Mouse (Mus musculus): Measurements from ENCODE around the gene Irf2. TPM values are rescaled to one million over a fixed set of nuclear protein-coding genes. Genes with fewer than 3 reads are reported as not detected.

The Irf2 gene
- polyA plus RNA-seq, 1 experiment from 2014 or later, result 9.2 TPM

DNA sequence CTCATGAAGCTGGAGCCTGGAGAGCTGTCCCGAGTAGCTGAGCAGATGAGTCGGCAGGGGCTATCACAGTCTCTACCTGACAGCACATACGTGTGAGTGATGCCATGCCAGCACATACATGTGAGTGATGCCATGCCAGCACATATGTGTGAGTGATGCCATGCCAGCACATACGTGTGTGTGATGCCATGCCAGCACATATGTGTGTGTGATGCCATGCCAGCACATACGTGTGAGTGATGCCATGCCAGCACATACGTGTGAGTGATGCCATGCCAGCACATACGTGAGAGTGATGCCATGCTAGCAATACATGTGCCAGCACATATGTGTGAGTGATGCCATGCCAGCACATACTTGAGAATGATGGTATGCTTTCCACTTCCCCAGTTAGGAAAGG, 18.6 kb downstream of the Irf2 start:
- H3K9me3 ChIP-seq (ENCODE audit: control insufficient read depth, low read length), result no peaks in the 10 kb centered on the region
- H3K9ac ChIP-seq (ENCODE audit: low read length), result no peak overlapping the region
- DNase-seq (ENCODE audit: low spot score, missing footprints) (no peak), ATAC-seq (ENCODE audit: low FRiP score) (no peak)
- WGBS, result 91% methylated on average over 7 of the region's 7 CpGs
- no peaks in the 10 kb centered on the region for H3K27me3 ChIP-seq (ENCODE audit: control insufficient read depth, insufficient read depth, low read length)
- no peak overlapping the region for H3K4me2 ChIP-seq
- H3K4me1 ChIP-seq (ENCODE audit: control insufficient read depth, insufficient read depth, low read length), result 0 out of 2 replicates have a peak, but pooled peaks cover 2% of the 10 kb centered on the region
- H3K27ac ChIP-seq (ENCODE audit: low read depth, low read length), result no peak overlapping the region
- no peaks in the 10 kb centered on the region for H3K36me3 ChIP-seq (ENCODE audit: control insufficient read depth, insufficient read depth, low read length)
- H3K4me3 ChIP-seq (ENCODE audit: low read depth, low read length), result no peak overlapping the region

- H3K4me2 ChIP-seq, result no peak overlapping the region
- 87% methylated on average over 2 of the region's 2 CpGs for WGBS
- H3K4me1 ChIP-seq (ENCODE audit: control insufficient read depth, insufficient read depth, low read length), result no peaks in the 10 kb centered on the region
- no peak overlapping the region for H3K4me3 ChIP-seq (ENCODE audit: low read depth, low read length)
- no peaks in the 10 kb centered on the region for H3K36me3 ChIP-seq (ENCODE audit: control insufficient read depth, insufficient read depth, low read length)
- no peaks in the 10 kb centered on the region for H3K27me3 ChIP-seq (ENCODE audit: control insufficient read depth, insufficient read depth, low read length)
- H3K9ac ChIP-seq (ENCODE audit: low read length), result no peak overlapping the region
- ATAC-seq (ENCODE audit: low FRiP score), result no peak
- no peaks in the 10 kb centered on the region for H3K9me3 ChIP-seq (ENCODE audit: control insufficient read depth, low read length)
- DNase-seq (ENCODE audit: low spot score, missing footprints), result no peak
- H3K27ac ChIP-seq (ENCODE audit: low read depth, low read length), result no peak overlapping the region
These were observed 19.1 kb downstream of the Irf2 start for GRCm38 (mm10) chr8:46758676-46759075.

GRCm38 (mm10) chr8:46759562-46759961, 20.0 kb downstream of the Irf2 start:
- H3K27ac ChIP-seq (ENCODE audit: low read depth, low read length), result no peak overlapping the region

GRCm38 (mm10) chr8:46760701-46761100, 21.2 kb downstream of the Irf2 start:
- no peaks in the 10 kb centered on the region for H3K36me3 ChIP-seq (ENCODE audit: control insufficient read depth, insufficient read depth, low read length)
- H3K9ac ChIP-seq (ENCODE audit: low read length), result no peak overlapping the region
- ATAC-seq (ENCODE audit: low FRiP score) (no peak), DNase-seq (ENCODE audit: low spot score, missing footprints) (no peak)
- no peaks in the 10 kb centered on the region for H3K27me3 ChIP-seq (ENCODE audit: control insufficient read depth, insufficient read depth, low read length)
- no peaks in the 10 kb centered on the region for H3K4me1 ChIP-seq (ENCODE audit: control insufficient read depth, insufficient read depth, low read length)
- no peak overlapping the region for H3K4me3 ChIP-seq (ENCODE audit: low read depth, low read length)
- WGBS, result 96% methylated on average over 7 of the region's 7 CpGs
- H3K4me2 ChIP-seq, result no peak overlapping the region
- no peak overlapping the region for H3K27ac ChIP-seq (ENCODE audit: low read depth, low read length)
- H3K9me3 ChIP-seq (ENCODE audit: control insufficient read depth, low read length), result no peaks in the 10 kb centered on the region

More at GRCm38 (mm10) chr8:46759562-46759961, 20.0 kb downstream of the Irf2 start:
- H3K9me3 ChIP-seq (ENCODE audit: control insufficient read depth, low read length), result no peaks in the 10 kb centered on the region
- 94% methylated on average over 7 of the region's 7 CpGs for WGBS
- no peak for ATAC-seq (ENCODE audit: low FRiP score)
- H3K9ac ChIP-seq (ENCODE audit: low read length), result no peak overlapping the region
- H3K4me2 ChIP-seq, result no peak overlapping the region
- no peaks in the 10 kb centered on the region for H3K4me1 ChIP-seq (ENCODE audit: control insufficient read depth, insufficient read depth, low read length)
- H3K27me3 ChIP-seq (ENCODE audit: control insufficient read depth, insufficient read depth, low read length), result no peaks in the 10 kb centered on the region
- no peaks in the 10 kb centered on the region for H3K36me3 ChIP-seq (ENCODE audit: control insufficient read depth, insufficient read depth, low read length)
- H3K4me3 ChIP-seq (ENCODE audit: low read depth, low read length), result no peak overlapping the region
- no peak for DNase-seq (ENCODE audit: low spot score, missing footprints)

DNA sequence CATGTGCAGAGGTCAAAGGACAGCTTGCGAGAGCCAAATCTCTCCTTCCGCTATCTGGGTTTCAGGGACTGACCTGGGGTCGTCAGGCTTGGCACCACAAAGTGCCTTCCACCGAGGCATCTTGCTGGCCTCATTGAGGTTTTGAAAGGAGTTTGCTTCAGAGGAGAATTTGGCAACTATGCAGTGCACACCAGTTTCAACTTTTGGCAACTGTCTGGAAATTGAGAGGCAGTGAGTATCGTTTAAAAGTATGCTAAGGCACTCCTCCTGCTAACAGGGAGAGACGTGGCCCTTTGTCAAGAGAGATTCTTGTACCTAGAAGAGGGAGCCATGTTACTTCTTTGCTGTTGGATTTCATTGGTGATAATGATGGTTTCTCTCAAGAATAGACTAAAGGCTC, 21.9 kb downstream of the Irf2 start:
- Histone ChIP-seq H3K9me3 (ENCODE audit: control insufficient read depth, low read length) (no peaks in the 10 kb centered on the region), H3K9ac (ENCODE audit: low read length) (no peak overlapping the region), H3K27me3 (ENCODE audit: control insufficient read depth, insufficient read depth, low read length) (no peaks in the 10 kb centered on the region), H3K27ac (ENCODE audit: low read depth, low read length) (no peak overlapping the region), H3K4me3 (ENCODE audit: low read depth, low read length) (no peak overlapping the region), H3K4me2 (no peak overlapping the region), H3K36me3 (ENCODE audit: control insufficient read depth, insufficient read depth, low read length) (no peaks in the 10 kb centered on the region), H3K4me1 (ENCODE audit: control insufficient read depth, insufficient read depth, low read length) (no peaks in the 10 kb centered on the region)
- ATAC-seq (ENCODE audit: low FRiP score), result no peak
- DNase-seq (ENCODE audit: low spot score, missing footprints), result no peak
- WGBS, result 84% methylated on average over 6 of the region's 6 CpGs

DNA sequence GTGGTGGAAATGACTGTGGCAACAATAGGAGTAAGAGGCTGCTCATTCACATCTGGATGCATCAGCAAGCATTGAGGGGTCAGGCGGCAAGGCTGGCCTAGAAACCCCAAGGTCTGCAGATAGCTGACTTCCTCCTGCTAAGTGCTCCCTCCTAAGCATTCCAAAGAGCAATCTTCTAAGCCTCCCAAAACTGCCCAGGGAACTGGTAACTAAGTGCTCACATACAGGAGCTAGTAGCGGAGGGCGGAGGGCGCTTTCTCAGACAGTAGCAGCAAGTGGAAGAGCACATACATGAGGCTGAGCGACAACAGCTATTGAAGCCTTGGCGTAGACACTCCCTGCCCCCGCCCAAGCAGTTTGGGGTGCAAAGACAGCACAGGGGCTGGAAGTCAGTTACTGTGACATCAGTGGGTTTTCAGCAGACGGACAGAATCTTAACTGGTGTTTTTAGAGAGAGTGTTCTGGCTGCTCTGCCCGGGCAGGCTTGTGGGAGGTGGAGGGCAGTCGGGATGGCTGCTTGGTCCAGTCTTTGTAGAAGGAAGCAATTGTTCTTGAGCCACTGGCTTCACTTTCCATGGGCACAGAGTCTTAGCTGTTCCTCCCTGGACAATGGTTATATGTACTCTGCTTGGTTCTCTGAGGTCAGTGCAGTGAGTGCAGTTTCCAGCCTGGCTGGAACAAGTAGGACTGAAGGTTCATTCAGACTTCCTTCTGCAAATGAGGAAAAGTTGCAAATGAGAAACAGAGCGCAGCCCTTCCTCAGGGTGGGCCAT, 30.1 kb downstream of the Irf2 start:
- Histone ChIP-seq H3K36me3 (ENCODE audit: control insufficient read depth, insufficient read depth, low read length) (no peaks in the 10 kb centered on the region), H3K4me1 (ENCODE audit: control insufficient read depth, insufficient read depth, low read length) (peaks cover 26% of the 10 kb centered on the region), H3K9ac (ENCODE audit: low read length) (no peak overlapping the region; the same call in 1 of the 2 replicates), H3K27me3 (ENCODE audit: control insufficient read depth, insufficient read depth, low read length) (no peaks in the 10 kb centered on the region), H3K4me3 (ENCODE audit: low read depth, low read length) (no peak overlapping the region), H3K4me2 (no peak overlapping the region), H3K9me3 (ENCODE audit: control insufficient read depth, low read length) (no peaks in the 10 kb centered on the region), H3K27ac (ENCODE audit: low read depth, low read length) (no peak overlapping the region)
- DNase-seq (ENCODE audit: low spot score, missing footprints) (peak; percentile 87), ATAC-seq (ENCODE audit: low FRiP score) (0 out of 2 replicates have a peak, but pooled peaks have one; percentile 15)
- WGBS, result 66% methylated on average over 11 of the region's 11 CpGs

- Histone ChIP-seq H3K4me1 (ENCODE audit: control insufficient read depth, insufficient read depth, low read length) (peaks cover 26% of the 10 kb centered on the region), H3K36me3 (ENCODE audit: control insufficient read depth, insufficient read depth, low read length) (no peaks in the 10 kb centered on the region), H3K27ac (ENCODE audit: low read depth, low read length) (no peak overlapping the region), H3K4me2 (no peak overlapping the region), H3K9ac (ENCODE audit: low read length) (no peak overlapping the region), H3K4me3 (ENCODE audit: low read depth, low read length) (no peak overlapping the region), H3K27me3 (ENCODE audit: control insufficient read depth, insufficient read depth, low read length) (no peaks in the 10 kb centered on the region), H3K9me3 (ENCODE audit: control insufficient read depth, low read length) (no peaks in the 10 kb centered on the region)
- peak; percentile 88 for DNase-seq (ENCODE audit: low spot score, missing footprints)
- WGBS, result 34% methylated on average over 7 of the region's 7 CpGs
- ATAC-seq (ENCODE audit: low FRiP score), result peak; percentile 89
These were observed 31.5 kb downstream of the Irf2 start for GRCm38 (mm10) chr8:46770905-46771516.

- Histone ChIP-seq H3K9me3 (ENCODE audit: control insufficient read depth, low read length) (no peaks in the 10 kb centered on the region), H3K9ac (ENCODE audit: low read length) (no peak overlapping the region), H3K4me3 (ENCODE audit: low read depth, low read length) (no peak overlapping the region), H3K36me3 (ENCODE audit: control insufficient read depth, insufficient read depth, low read length) (no peaks in the 10 kb centered on the region), H3K27ac (ENCODE audit: low read depth, low read length) (no peak overlapping the region), H3K4me1 (ENCODE audit: control insufficient read depth, insufficient read depth, low read length) (peaks cover 26% of the 10 kb centered on the region), H3K27me3 (ENCODE audit: control insufficient read depth, insufficient read depth, low read length) (no peaks in the 10 kb centered on the region), H3K4me2 (no peak overlapping the region)
- no peak for ATAC-seq (ENCODE audit: low FRiP score)
- 92% methylated on average over 6 of the region's 6 CpGs for WGBS
- DNase-seq (ENCODE audit: low spot score, missing footprints), result no peak
These were observed 33.3 kb downstream of the Irf2 start for GRCm38 (mm10) chr8:46772801-46773200.

DNA sequence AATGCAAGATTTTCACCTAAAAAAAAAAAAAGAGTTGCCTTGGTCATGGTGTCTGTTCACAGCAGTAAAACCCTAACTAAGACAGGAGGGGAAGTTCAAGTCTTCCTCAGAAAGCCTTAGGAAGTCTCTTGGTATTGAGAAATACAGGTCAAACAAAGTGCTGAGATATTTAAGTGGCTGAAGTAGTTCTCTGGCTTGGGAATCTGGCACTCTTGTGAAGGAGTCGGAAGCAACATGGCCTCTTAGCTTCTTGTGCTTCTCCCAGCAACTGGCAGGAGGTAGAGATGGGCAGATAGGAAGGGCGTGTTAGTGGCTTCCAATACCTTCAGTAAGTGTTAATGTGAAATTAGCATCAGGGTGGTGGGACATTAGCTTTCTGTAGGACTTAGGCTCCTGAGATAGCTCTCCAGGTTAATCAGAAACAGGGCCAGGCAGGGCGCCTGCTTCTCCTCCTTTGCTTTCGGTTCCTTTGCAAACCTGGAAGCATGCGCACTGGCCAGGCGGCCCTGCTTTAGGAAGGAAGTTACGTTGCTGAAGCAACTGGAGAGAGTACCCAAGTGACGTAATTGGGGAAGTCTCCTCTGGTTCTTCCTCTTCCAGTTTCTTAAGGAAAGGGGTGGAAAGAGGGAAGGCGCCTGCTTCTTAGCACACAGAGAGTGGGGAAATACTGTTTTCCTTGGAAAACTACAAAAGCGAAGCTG, 38.4 kb downstream of the Irf2 start:
- Histone ChIP-seq H3K27ac (ENCODE audit: low read depth, low read length) (no peak overlapping the region), H3K36me3 (ENCODE audit: control insufficient read depth, insufficient read depth, low read length) (no peaks in the 10 kb centered on the region), H3K4me3 (ENCODE audit: low read depth, low read length) (no peak overlapping the region), H3K9ac (ENCODE audit: low read length) (no peak overlapping the region), H3K4me1 (ENCODE audit: control insufficient read depth, insufficient read depth, low read length) (no peaks in the 10 kb centered on the region), H3K4me2 (no peak overlapping the region), H3K9me3 (ENCODE audit: control insufficient read depth, low read length) (no peaks in the 10 kb centered on the region), H3K27me3 (ENCODE audit: control insufficient read depth, insufficient read depth, low read length) (no peaks in the 10 kb centered on the region)
- WGBS, result 90% methylated on average over 10 of the region's 10 CpGs
- ATAC-seq (ENCODE audit: low FRiP score), result no peak
- DNase-seq (ENCODE audit: low spot score, missing footprints), result no peak

Measured in midbrain, embryonic 11.5 days (tissue).